Mouse (Mus musculus): ENCODE measurements at regions not wholly inside any gene's neighbourhood (a gene's known extent, or its start where the extent isn't known, plus 50 kb on each side); places are given as distances from the start of the nearest gene placed in this dataset.

- no peak for DNase-seq (ENCODE audit: low spot score in 2 of 2)
These were observed 814.8 kb downstream of the Car8 start for GRCm38 (mm10) chr4:7424081-7424480.

GRCm38 (mm10) chr4:7423204-7423603, 815.6 kb downstream of the Car8 start:
- DNase-seq (ENCODE audit: low spot score in 2 of 2) = no peak

GRCm38 (mm10) chr4:7422787-7423186, 816.1 kb downstream of the Car8 start:
- no peak for DNase-seq (ENCODE audit: low spot score in 2 of 2)

- DNase-seq (ENCODE audit: low spot score in 2 of 2) = no peak
These were observed 824.5 kb downstream of the Car8 start for GRCm38 (mm10) chr4:7414301-7414700.

GRCm38 (mm10) chr4:7392696-7393095, 846.1 kb downstream of the Car8 start:
- no peak for DNase-seq (ENCODE audit: low spot score in 2 of 2)

- peak in 1 of 2 experiments; percentile 46 for DNase-seq (ENCODE audit: low spot score in 2 of 2)
These were observed 847.2 kb downstream of the Car8 start for GRCm38 (mm10) chr4:7391596-7391995.

- no peak for DNase-seq (ENCODE audit: low spot score in 2 of 2)
These were observed 853.8 kb downstream of the Car8 start for GRCm38 (mm10) chr4:7385069-7385468.

- DNase-seq (ENCODE audit: low spot score in 2 of 2) = no peak
These were observed 858.8 kb downstream of the Car8 start for GRCm38 (mm10) chr4:7379996-7380395.

- peak in 1 of 2 experiments; percentile 33 for DNase-seq (ENCODE audit: low spot score in 2 of 2)
These were observed 874.4 kb downstream of the Car8 start for GRCm38 (mm10) chr4:7364238-7365040.

GRCm38 (mm10) chr4:7363508-7363907, 875.3 kb downstream of the Car8 start:
- no peak for DNase-seq (ENCODE audit: low spot score in 2 of 2)

- no peak for DNase-seq (ENCODE audit: low spot score in 2 of 2)
These were observed 882.6 kb downstream of the Car8 start for GRCm38 (mm10) chr4:7356202-7356601.

GRCm38 (mm10) chr4:7347317-7347716, 891.5 kb downstream of the Car8 start:
- DNase-seq (ENCODE audit: low spot score in 2 of 2) = no peak

- DNase-seq (ENCODE audit: low spot score in 2 of 2) = no peak
These were observed 897.7 kb downstream of the Car8 start for GRCm38 (mm10) chr4:7341159-7341558.

GRCm38 (mm10) chr4:7314261-7314660, 924.6 kb downstream of the Car8 start:
- DNase-seq (ENCODE audit: low spot score in 2 of 2) = no peak

- no peak for DNase-seq (ENCODE audit: low spot score in 2 of 2)
These were observed 925.6 kb downstream of the Car8 start for GRCm38 (mm10) chr4:7313219-7313618.

- no peak for DNase-seq (ENCODE audit: low spot score in 2 of 2)
These were observed 926.7 kb downstream of the Car8 start for GRCm38 (mm10) chr4:7312160-7312559.

GRCm38 (mm10) chr4:7269047-7269446, 969.8 kb downstream of the Car8 start:
- no peak for DNase-seq (ENCODE audit: low spot score in 2 of 2)

GRCm38 (mm10) chr4:7256486-7256885, 982.4 kb downstream of the Car8 start:
- DNase-seq (ENCODE audit: low spot score in 2 of 2) = no peak

- DNase-seq (ENCODE audit: low spot score in 2 of 2) = no peak
These were observed 985.2 kb downstream of the Car8 start for GRCm38 (mm10) chr4:7253616-7254015.

- no peak for DNase-seq (ENCODE audit: low spot score in 2 of 2)
These were observed 987.2 kb downstream of the Car8 start for GRCm38 (mm10) chr4:7251641-7252040.

GRCm38 (mm10) chr4:7247816-7248215, 991.0 kb downstream of the Car8 start:
- DNase-seq (ENCODE audit: low spot score in 2 of 2) = no peak

- no peak for DNase-seq (ENCODE audit: low spot score in 2 of 2)
These were observed 991.6 kb downstream of the Car8 start for GRCm38 (mm10) chr4:7247244-7247643.

GRCm38 (mm10) chr4:7246828-7247227, 992.0 kb downstream of the Car8 start:
- DNase-seq (ENCODE audit: low spot score in 2 of 2) = no peak

GRCm38 (mm10) chr4:7245653-7246052, 993.2 kb downstream of the Car8 start:
- DNase-seq (ENCODE audit: low spot score in 2 of 2) = no peak

All from thymus, postnatal 10 days (tissue).